Mouse (Mus musculus) CD4-positive, CD25-positive, alpha-beta regulatory T cell, adult 4 months (primary cell): ENCODE measurements around the gene Fut11. TPM values are rescaled to one million over a fixed set of nuclear protein-coding genes. Genes with fewer than 3 reads are reported as not detected.
A peak's percentile ranks its signal among the peaks of the same experiment; 100 is the strongest.

Experiments
- ATAC-seq: one replicate; pipeline ENCODE4 v1.8.0; 2017
- polyA plus RNA-seq, 2 experiments: library from polyadenylated mRNA; unstranded; fragments of 100-300 nt; shearing (Covaris generic); gene quantifications; one replicate each; pipeline ENCODE4 v1.2.1; 2017

Gene Fut11
- polyA plus RNA-seq = 1 to 10 TPM; 5.6 to 7.7 TPM

DNA sequence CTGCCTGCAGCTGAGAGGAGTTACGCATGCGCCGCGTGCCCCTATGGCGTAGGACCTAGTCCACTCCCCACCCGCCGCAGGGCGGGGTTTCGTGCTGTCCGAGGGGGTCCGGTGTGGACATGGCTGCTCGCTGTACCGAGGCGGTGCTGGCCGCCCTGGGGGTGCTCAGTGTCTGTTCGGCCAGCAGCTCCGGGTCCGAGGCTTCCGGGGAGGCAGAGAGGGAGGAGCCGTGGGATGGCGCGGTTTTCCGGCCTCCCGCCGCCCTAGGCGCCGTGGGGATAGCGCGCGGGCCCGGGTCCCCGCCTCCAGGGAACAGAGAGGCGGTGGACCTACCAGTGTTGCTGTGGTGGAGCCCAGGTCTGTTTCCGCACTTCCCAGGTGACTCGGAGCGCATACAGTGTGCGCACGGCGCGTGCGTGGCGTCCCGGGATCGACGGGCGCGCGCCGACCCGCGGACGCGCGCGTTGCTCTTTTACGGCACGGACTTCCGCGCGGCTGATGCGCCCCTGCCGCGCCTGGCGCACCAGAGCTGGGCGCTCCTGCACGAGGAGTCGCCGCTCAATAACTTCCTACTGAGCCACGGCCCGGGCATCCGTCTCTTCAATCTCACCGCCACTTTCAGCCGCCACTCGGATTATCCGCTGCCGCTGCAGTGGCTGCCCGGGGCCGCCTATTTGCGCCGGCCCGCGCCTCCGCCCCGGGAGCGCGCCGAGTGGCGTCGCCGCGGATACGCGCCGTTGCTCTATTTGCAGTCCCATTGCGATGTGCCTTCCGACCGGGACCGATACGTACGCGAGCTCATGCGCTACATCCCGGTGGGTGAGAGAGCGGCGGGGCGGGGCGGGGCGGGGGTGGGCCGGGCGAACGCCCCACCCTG, at the start of gene Fut11:
Gene Fut11 (plus strand): TSS at position 85 of the 877 bp plus-strand sequence.
- ATAC-seq = peak; percentile 87

DNA sequence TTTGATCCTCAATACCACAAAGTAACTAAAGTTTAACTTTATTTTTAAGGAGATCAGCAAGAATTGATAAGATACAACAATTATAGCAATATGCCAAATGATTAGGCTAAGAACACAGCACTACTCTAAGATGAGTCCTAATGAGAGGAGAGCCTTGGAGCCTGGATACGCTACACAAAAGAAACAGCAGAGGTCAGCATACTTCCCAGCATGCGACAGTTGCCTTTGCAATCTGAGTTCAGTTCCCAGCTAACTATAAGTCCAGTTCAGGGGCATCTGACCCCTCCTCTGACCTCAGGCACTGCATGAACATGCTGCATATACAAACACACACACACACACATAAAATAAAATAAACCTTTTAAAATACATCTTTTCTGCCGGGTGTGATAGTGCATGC, 49.2 kb upstream of the Fut11 start:
- ATAC-seq = no peak

DNA sequence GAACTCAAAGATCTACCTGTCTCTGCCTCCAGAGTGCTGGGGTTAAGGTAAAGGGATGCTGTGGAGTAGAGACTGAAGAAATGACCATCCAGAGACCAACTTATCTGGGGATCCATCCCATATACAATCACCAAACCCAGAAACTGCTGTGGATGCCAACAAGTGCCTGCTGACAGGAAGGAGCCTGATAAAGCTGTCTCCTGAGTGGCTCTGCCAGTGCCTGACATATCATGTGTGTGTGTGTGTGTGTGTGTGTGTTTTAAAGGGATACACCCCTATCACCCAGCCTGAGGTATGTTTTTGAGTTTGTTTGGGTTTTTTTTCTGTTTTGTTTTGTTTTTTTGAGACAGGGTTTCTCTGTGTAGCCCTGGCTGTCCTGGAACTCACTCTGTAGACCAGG, 48.4 kb upstream of the Fut11 start:
- no peak for ATAC-seq

DNA sequence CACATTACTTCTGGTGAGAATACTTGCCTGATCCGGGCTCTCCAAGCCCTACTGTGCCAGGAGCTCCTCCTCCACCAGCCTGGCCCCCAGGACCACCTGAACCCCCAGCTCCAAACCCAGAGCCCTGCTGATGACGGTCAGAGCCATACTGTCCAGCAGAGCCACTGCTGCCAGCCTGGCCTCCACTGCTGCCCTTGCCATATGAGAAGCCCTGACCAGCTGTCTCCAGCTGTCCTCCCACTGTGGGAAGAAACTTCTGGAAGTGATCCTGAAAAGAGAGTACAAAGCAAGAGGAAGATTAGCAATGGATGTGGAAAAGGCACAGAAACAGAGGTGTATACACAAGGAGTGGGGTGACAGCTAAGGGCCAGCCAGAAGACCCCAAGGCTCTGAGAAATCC, 43.8 kb upstream of the Fut11 start:
- ATAC-seq = no peak

DNA sequence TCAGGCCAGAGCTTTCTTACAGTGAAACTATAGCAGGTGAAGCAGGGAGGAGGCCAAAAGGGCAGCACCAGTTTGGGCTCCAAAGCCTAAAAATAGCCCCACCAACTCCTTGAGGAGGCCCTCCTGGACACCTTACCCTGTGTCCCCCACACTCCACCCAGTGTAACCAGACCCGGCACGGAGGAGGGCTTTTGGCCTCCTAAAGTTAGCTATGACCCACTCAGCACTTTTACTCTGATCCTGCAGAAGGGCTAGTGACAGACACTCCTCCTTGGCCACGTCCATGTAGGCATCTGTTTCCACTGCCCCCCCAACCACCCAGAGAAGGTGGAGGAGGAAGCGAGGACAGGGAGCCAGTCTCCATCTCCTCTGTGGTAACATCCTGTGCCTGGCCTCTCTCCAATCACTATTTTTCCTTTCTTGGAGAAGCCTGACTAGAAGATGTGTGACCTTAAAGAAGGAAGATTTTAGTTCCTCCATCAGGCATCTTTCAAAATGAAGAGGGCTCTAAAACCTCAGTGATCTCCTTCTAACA, 43.0 kb upstream of the Fut11 start:
- ATAC-seq = no peak

DNA sequence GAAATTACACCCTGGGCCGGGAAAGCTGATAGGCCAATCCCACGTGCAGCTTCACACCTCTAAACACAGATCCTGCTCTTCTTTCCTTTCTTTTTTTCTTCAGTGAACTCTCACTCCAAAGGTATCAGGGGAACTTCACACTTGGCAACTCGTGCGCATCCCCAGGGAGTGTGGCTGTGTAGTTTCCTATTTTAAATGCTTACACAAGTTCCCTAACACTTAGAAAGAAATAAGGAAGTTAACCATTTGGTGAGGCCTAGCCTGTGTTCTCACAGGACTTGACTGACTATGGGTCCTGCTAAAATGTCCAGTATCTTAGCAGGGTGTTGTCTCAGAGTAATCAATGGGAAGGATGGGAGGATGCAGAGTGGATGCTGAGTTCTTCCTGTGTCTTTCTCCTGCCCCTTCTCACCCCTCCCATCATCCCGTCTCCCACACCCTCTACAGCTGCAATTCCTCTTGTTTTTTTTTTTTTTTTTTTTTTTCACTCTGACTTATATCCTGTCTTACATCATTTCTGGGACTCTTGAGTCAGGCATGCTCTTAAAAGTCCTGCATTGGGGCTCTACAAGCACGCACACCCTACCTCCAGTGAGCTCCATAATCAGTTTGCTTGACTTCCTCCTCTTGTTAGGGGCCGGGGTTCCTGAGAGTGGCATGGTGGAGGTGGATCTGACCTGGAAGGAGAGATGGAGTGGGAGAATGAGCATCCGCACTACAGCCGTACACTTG, 39.9 kb upstream of the Fut11 start:
- ATAC-seq = no peak

DNA sequence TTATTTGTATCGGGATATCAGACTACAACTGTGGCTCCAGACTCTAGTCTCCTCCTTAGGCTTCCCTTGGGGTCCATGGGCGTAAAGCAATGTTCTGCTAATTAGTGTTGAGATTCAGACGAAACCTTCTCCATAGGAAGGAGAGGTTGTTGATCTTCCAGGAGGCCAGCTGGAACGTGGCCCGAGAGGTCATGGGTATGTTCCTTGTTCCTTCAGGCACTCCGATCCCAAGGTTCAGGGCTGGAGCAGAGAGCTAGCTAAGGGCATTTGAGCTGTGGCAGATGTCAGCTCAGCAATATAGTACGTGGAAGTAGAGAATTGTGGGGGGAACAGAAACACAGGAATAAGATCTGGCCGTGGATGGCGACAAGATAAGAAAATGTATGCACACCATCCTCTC, 39.0 kb upstream of the Fut11 start:
- no peak for ATAC-seq

DNA sequence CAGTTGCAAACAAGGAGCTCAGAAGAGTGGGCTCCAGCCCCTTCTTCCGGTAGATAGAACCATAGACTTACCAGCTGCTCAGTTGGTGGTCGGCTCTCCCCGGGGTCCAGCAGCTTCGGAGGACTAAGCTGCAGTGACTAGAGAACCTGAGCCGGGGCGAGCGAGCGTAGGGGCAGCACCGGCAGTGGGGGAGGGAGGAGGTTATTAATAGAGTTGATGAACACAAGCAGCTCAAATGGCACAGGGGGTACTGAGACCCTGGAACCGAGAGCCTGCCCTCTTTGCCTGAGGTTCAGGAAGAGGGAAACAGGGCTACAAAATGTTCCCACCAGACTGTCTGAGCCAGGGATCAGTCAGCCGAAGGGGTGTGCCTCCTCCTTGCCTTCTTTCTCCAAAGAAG, 38.4 kb upstream of the Fut11 start, which contains the start of gene Myoz1:
Gene Myoz1 (minus strand): TSS at position 180 of the 400 bp plus-strand sequence.
- ATAC-seq = no peak

DNA sequence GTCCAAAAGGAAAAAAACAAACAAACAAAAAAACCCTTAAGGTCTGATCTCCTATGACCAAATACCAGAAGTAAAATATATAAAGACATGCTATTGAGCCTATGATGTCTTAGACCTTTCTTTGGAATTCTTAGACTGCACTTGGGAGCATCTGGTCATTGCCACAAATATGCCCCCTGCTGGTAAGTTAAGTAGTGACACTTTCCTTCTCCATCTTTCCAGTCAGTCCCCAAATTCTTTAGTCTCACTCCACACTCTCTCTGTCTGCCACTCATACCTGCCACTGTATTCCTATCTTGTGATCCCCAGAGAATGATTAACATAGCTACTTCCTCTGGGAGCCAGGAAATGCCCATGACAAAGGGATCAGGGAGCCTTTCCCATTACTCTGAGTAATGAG, 36.4 kb upstream of the Fut11 start:
- peak; percentile 28 for ATAC-seq

DNA sequence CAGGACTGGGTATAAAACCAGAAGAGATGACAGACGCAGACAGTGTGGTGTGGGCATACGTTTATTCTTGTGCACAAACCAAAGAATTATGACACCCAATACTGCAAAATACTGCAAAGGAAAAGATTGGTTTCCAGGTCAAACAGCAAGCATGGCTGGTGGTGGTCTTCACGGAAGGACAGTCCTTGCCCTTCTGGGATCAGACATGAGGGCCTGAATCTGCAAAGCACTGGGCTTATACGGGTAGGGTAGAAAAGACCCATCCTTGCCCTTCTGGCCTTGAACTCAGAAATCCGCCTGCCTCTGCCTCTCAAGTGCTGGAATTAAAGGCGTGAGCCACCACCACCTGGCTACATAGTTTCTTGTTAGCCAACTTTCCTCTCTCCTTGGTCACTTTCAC, 35.9 kb upstream of the Fut11 start:
- ATAC-seq = no peak

DNA sequence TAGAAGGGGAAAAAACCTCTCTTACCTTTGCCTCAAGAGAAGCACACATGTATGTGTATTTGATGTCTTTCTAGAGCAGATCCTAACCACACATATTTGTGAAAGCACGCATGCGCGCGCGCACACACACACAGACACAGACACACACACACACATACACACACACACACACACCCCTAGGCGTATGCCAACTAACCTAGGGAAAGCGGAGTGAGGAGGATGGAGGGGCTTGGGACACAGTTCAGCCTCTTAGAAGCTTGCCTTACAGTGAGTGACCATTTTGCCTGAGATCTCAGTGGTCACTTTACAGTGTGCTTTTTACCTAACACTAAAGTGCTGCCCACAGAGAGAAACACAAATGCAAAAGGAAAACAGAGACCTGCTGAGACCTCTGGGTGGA, 35.1 kb upstream of the Fut11 start:
- no peak for ATAC-seq

DNA sequence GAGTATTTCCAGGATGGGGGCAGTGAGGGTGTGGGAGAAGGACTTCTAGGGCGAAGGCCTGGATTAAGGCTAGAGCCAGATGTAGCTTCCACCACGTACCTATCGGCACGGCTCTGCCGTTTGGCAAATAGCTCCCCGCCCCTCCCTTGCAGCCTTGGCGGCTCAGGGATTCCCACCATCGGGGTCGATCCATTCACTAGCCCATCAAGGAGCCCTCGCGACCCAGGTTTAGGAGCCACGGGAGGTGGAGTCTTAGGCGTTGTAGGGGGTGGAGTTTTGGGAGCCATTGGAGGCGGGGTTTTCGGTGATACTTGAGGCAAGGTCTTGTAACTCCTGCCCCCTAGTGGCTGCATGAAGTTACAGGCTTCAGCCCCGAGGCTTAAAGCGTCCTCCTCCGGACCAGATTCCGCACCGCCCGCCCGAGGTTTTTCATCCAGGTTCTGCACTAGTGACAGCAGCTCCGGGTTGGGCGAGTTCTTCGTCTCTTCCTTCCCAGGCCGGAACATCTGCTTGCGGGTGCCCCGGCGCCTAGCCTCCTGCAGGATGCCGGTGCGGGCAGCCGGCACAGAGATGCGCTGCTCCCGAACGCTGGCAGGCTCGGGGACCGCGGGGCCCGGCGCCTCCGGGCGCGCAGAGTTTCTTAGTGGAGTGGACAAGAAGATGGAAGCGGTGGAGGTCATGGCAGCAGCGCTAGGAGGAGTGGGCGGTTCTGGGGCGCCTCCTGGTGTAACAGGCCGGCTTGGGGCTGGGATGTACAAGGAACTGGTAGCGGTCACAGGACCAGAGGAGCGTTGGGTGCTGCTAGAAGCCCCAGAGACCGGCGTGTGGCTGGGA, 33.7 kb upstream of the Fut11 start:
- ATAC-seq = peak; percentile 98

DNA sequence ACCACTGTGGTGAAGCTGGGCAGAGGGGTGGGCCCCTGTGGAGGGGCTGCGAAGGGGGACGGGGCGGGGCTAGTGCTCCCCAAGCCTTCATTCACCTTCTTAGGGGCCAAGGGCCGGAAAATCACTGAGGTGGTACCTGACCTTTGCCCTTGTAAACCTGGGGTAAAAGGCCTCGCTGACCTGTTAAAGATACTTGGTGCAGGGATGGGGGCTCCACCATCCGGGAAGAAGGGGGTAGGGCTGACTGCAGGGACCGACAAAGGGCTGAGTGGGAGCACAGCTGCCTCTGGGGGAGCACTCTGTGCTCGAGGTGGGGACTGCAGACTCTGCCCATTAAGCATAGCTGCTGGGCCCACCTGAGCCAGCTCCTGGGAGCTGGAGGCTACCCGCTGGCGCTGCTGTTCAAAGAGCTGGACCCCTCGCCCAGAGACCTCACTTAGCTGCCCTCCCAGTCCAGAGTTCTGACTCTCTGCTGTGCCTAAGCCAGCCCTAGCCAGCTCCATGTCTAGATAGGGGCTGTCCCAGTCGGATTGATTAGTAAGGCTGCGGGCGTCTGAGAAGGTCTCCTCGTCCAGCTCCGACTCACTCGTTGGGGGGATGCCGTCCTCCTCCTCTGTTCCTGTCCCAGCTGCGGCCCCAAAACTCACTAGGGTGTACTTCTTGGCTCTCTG, 33.0 kb upstream of the Fut11 start:
- ATAC-seq = no peak

DNA sequence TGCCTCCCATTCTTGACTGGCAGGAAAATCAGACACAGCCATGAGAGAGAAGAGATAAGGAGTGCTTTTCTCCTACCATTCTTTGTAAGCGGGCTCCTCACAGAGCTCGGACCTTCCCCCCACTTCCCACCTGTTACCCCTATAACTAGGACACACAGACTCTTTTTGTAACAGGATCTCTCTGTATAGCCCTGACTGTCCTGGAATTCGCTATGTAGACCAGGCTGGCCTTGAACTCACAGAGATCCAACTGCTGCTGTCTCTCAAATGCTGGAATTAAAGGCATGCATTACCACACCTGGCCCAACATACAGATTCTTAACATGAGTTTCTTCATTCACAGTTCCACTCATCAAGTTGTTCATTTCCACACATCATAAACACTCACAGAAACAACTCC, 32.0 kb upstream of the Fut11 start:
- no peak for ATAC-seq

DNA sequence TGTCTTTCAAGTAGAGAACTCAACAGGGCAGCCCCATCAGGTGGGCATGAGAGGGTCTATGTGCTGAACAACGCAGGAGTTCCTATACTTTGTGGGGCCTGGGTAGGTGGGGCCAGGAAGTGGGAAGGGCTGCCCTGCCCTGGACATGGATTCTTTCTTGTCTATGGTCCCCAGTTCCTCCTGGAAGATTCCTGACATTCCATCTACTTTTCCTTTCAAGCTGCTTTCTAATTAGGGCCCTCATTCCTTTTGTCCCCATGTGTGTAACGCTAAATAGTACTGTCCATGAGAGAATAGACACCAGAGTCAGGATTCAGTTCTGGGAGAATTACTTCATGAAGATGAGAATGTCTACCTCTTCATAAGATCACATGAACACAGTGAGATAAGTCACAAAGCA, 31.2 kb upstream of the Fut11 start:
- ATAC-seq = no peak

DNA sequence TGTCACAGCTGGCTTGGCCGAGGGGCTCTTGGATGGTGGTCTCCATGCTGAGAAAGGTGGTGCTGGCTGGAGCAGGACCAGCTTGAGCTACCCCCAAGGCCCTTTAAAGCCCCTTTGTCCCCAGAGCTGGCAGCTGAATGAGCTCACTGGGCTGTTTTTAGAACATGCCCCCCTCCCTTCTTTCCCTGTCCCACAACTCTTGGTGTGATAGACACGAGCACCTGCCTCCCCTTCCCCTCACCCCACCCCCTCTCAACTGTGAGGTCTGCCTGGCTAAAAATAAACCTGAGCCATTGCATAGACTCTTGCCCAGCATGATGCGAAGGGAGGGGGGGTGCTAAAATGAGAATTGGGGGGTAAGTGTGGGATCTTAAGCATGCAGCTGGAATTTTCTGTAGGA, 30.3 kb upstream of the Fut11 start:
- no peak for ATAC-seq

DNA sequence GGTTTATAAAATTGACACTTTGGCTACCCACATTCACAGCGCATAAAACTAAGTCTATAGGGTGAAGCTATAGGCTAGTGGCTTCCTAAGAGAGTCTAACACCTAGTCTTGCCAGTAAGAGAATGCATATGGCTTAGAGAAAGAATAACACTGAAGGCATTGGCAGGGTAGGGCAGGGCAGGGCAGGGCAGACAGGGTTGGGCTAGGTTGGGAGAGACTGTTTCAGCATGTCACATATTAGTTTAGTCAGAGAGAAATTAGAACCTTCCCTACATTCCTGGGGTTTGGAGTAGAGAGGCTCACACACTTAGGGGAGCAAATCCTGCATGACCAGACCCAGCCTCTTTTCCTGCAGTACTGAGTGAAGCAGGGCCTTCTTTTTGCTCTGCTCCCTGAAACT, 27.3 kb upstream of the Fut11 start:
- no peak for ATAC-seq

DNA sequence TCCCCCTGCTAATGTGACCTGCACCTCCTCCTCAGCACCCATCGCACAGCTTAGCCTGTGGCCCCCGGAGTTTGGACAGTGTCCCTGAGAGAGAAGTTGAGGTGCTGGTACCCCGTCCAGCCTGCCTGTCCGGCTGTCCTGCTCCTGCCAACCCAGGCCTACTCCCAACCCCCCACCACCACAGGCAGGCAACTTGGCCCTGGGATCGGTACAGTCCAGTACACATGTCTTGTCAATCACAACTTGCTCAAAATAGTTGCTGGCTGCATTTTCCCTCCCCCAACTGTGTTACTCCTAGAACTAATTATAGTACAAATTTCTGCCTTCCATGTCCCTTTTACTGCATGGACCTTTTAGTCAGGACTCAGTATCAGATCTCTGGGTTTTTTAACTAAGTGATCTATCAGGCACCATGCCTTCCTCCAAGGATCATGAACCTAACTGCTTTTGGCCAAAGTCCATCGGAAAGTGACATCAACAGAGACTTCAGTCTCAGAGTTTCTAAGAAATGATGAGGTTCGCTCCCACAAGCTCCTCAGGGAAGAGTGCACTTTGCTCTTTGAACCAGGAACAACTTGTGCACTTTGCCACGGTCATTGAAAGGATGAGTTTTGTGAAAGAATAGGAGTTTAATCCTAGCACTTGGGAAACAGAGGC, 26.5 kb upstream of the Fut11 start, which contains the start of gene Synpo2l:
Gene Synpo2l (minus strand): TSS at position 201 of the 657 bp plus-strand sequence.
- ATAC-seq = no peak

DNA sequence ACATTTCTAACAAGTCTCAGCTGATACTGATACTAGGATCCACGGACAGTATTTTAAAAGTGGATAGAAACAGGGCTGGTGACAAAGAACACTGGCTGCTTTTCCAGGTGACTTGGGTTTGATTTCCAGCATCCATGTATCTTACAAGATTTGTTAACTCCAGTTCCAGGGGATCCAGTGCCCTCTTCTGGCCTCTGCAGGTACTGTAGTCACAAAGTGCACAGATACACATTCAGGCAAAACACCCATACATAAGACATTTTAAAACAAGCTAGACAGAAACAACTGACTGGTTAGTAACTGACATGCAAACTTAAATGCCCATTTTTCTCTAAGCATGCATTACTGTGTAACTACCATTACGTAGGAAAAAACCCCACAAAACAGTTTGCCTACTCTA, 21.8 kb upstream of the Fut11 start:
- no peak for ATAC-seq

DNA sequence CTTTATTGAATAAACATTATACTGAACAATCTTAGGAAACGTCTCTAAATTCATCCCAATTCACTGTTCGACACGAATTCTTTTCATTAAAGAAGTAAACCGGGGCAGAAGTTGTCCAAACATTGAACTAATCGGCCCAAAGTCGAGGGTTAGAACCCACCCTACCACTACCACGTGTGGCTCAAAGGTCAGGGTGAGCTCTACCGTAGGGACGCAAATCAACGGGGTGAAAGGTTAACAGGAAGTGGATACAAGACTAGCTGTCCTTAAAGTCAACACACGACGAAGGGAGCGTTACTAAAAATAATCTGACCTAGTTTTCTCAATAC, 21.1 kb upstream of the Fut11 start:
- ATAC-seq = peak; percentile 50

DNA sequence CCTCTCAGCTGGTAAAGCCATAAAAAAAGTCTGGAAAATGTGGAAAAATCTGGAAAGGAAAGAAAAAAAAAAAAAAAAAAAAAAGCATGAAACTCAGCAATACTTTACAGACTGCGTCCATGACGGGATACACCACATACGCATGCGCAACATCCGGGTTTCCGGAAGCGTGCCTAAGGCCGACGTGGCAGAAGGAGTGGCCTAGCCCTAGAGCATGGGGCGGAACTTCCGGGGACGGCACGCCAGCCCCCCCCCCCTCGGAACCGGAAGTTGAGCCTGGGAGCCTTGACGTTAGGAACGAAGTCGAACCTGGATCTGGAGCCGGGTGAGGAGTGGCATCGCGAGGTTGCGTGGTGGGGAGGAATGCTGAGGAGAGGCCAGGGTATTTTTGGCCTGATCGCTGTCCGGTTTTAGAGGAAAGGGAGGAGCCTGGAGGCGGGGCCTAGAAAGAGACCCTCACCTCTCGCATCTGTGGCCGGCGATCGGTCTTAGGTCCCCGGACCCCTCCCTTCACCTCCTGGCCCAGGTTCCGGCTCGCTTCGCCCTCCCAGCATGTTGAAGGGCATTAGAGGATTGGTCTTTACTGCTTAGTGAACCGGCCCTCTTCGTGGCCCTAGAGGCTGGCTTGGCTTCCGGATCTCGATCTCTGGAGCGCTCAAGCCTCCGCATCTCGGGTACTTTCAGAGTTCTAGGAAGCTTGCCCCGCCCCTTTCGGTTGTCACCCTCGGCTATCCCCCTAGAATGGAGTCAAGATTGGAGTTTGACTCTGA, 20.5 kb upstream of the Fut11 start, which contains the start of gene Sec24c:
Gene Sec24c (plus strand): TSS at position 245 of the 770 bp plus-strand sequence.
- ATAC-seq = peak; percentile 92
